Mouse (Mus musculus): ENCODE measurements around the gene Ccl17.

Ccl17 gene

GRCm38 (mm10) chr8:94810153-94810552, at the start of gene Ccl17:
Ccl17 (plus strand) TSS chr8:94810453.
- DNase-seq (ENCODE audit: low read depth, low spot score), result no peak

DNA sequence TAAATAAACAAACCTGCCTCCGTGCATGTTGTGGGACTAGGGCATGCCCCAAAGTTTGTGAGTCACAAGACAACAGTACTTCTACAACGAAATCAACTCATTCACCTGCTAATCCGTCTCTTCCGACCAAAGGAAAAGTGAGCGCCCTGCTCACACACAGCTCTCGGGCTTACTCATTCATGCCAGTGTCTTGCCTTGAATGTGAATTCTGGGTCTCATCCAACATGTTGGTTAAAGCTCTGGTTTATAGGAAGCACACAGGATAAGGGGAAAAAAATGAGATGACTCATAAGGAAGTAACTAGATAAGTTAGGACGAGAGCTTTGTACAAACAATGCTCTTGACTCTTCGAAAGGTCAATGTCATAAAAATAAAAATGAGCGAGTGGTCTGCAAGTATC, 43.2 kb upstream of the Ccl17 start:
- DNase-seq (ENCODE audit: low read depth, low spot score), result no peak

GRCm38 (mm10) chr8:94770945-94771344, 39.3 kb upstream of the Ccl17 start:
- DNase-seq (ENCODE audit: low read depth, low spot score), result no peak

DNA sequence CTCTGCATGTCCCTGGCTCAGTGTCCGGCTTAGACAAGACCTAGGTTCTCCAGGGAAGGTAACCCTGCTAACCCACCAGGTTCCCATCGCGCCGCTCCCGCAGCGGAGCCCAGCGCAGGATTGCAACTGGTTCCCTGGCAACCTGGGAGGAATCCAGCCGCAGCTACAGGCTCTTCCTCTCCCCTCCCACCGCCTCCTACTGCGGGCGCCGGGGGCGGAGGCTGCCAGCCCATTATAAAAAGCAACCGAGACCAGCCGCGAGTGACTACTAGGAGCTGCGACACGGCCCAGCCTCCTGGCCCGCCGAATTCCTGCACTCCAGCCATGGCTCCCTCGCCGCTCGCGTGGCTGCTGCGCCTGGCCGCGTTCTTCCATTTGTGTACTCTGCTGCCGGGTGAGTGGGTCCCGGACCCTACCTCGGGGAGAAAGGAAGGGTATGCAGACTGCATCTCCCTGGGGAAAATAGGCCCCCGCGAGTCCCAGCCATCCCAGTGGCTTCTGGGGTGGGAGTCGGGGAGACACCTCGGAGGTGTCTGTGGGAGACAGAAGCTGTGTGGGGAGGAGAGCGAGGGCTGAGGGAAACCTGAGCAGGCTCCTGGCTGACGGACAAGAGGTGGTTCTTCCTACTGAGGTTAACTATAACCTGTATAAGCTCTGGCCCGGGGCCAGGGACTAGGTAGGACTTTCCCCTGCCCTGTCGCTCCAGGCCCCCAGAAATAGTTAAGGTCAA, 38.1 kb upstream of the Ccl17 start, which contains the start of gene Cx3cl1:
Gene Cx3cl1, plus strand, starts transcription at position 69 of the 730 bp plus-strand sequence.
- peak; percentile 95 for DNase-seq (ENCODE audit: low read depth, low spot score)

GRCm38 (mm10) chr8:94773048-94773447, 37.2 kb upstream of the Ccl17 start:
- DNase-seq (ENCODE audit: low read depth, low spot score), result no peak

GRCm38 (mm10) chr8:94773700-94774171, 36.5 kb upstream of the Ccl17 start:
- no peak for DNase-seq (ENCODE audit: low read depth, low spot score)

GRCm38 (mm10) chr8:94774601-94775000, 35.7 kb upstream of the Ccl17 start:
- DNase-seq (ENCODE audit: low read depth, low spot score), result no peak

DNA sequence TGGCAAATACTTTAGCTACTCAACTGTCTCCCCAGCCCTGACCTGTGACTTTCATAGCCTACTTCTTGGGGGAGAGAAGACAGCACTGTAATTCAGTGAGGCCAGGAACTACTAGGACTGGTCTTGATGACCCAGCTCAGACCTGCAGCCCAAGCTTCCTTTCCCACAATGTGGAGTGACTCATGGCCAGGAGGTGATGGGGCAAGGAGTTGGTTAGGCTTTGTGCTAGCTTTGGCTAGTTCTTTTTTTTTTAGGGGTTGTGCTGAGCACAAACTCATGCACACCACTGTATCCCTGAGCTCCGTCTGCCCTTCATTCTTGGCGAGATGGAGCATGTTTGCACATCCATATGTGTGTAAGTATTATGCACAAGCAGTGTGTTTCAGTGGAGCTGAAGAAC, 33.9 kb upstream of the Ccl17 start:
- DNase-seq (ENCODE audit: low read depth, low spot score), result no peak

DNA sequence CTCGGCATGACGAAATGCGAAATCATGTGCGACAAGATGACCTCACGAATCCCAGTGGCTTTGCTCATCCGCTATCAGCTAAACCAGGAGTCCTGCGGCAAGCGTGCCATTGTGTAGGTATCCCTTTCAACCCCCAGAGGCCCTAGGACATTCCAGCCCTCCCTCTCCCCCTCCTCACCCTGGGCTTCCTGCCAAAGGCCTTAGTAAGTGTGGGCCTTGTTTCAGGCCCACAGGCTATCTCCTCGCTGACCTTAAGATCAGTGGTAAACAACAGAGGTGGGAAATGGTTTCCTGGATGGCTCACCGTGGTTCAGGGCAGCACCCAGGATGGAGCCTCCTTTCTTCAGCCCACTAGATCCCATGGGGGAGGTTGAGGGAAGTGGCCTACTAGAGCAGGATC, 32.2 kb upstream of the Ccl17 start:
- no peak for DNase-seq (ENCODE audit: low read depth, low spot score)

DNA sequence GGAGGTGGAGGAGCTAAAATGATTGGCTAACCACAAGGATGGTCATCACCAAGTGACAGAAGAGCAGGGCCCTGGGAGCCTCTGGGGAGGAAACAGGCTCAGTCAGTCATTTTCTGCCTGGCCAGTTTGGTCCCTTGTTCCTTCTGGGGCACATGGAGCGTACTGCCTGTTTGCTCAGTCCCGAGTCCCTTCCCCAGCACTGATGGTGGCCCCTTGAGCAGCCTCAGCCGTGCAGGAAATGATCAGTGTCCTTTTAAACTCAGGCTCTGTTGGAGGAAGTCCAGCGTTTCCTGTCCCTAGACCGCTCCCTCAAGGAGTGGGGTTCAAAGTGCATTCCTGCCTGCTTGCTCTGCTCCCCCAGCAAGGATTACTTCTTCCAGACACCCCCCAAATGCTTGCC, 31.8 kb upstream of the Ccl17 start:
- DNase-seq (ENCODE audit: low read depth, low spot score), result no peak

DNA sequence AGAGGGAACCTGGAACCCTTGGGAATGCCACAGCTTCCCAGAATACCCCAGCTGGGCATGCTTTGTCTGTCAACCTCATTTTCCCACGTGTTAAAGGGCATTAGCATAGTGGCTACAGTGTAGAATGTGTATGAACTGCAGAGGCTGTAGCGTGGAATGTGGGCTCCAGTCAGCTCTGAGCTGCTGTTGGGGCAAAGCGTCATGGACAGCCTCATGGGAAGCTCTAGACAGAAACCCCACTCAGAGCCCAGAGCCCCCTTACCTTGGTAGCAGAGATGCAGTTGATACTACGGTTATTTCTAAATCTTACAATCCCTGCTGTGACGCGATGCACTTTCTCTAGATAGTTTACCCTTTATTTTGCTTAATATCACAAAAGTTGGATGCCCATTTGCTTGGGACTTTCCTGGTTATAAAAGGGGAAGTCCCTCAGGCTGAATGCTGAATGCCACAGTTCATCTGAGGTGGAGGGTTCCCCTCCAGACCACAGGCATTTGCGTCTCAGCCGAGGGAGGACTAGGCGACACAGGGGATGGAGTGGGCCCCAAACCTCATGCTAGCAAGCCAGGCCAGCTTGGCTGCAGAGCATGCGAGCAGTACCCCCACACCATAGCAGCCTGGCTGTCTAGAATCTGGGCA, 31.2 kb upstream of the Ccl17 start:
- no peak for DNase-seq (ENCODE audit: low read depth, low spot score)

GRCm38 (mm10) chr8:94779534-94780294, 30.5 kb upstream of the Ccl17 start:
- no peak for DNase-seq (ENCODE audit: low read depth, low spot score)

GRCm38 (mm10) chr8:94780491-94781154, 29.6 kb upstream of the Ccl17 start:
- no peak for DNase-seq (ENCODE audit: low read depth, low spot score)

GRCm38 (mm10) chr8:94781155-94781837, 29.0 kb upstream of the Ccl17 start:
- peak; percentile 15 for DNase-seq (ENCODE audit: low read depth, low spot score)

DNA sequence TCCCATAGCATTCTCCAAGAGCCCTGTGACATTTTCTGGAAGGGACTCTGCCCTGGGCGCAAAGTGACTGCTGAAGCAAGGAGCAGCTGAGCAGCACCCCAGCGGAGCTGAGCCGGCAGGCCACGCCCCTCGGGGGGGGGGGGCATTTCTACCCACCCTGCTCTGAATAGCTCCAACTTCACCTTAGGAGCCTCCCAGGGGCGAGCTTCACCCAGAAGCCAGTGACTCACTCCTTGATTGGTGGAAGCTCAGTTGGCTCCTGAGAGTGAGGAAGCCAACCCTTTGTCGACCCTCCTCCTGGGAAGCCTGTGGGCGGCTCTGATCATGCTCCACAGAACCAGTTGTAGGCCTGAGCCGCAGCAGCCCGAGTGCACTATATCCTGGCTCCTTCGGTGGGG, 28.4 kb upstream of the Ccl17 start:
- peak; percentile 85 for DNase-seq (ENCODE audit: low read depth, low spot score)

- no peak for DNase-seq (ENCODE audit: low read depth, low spot score)
These were observed 26.4 kb upstream of the Ccl17 start for GRCm38 (mm10) chr8:94783890-94784289.

DNA sequence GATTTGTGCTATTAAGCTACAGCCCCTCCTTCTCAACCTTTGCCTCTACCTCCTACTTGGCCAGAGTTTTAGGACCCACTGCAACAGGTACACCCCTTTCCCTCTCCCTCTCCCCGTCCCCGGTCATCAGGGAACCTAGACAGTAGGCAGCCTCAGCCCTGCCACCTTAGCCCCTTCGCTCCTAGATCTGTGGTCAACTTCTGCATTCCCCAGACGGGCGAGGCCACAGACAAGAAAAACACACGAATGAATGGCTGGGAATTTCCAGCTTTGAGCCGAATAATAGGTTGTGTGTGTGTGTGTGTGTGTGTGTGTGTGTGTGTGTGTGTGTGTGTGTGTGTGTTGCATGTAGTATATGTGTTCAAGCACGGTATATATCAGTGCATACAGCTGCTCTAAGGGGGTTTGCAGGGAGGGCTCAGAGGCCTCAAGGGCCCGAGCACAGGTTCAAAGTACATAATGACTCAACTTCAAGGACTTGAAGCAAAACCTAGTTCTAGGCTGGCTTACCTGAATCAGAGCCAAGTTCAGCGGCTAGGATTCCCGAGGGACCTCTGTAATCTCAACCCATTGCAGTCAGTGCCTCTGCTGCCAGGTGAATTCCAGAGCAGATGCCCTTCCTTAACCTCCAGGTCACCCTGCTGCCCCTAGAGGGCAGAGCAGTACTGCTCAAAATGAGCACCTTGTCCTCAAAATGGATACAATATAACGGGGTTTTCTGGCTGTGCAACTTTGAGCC, 24.8 kb upstream of the Ccl17 start:
- DNase-seq (ENCODE audit: low read depth, low spot score), result peak; percentile 69

- no peak for DNase-seq (ENCODE audit: low read depth, low spot score)
These were observed 24.2 kb upstream of the Ccl17 start for GRCm38 (mm10) chr8:94785995-94786595.

- peak; percentile 91 for DNase-seq (ENCODE audit: low read depth, low spot score)
These were observed 22.4 kb upstream of the Ccl17 start for GRCm38 (mm10) chr8:94787524-94788501.

Data from ZHBTc4 (cell line).